Mouse (Mus musculus): ENCODE results near the gene Per2. TPM values are rescaled to one million over a fixed set of nuclear protein-coding genes. Genes with fewer than 3 reads are reported as not detected.

Per2 gene
- polyA plus RNA-seq, 1 experiment, result 4.1 TPM

DNA sequence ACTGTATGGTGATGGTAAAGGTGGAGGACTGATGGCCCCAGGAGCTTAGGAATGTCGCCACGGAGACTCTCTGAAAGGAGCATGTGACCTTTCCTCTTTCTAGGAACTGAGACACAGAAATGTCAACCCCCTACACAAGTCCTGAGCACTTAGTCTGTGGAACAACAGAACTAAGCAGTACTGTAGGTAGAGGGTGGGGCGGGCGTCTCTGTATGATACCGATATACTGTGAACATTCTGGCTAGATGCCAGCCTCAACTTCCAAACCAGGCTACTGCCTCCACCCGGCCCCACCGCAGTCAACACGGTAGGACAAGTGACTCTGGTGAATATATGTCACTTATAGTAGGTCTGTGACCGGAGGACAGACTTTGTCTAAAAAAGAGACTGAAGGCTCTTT, 5.2 kb downstream of the Per2 start:
- 24% methylated on average over 9 of the region's 9 CpGs for WGBS
- Histone ChIP-seq H3K27ac (ENCODE audit: insufficient read depth, low read depth, low read length) (peak overlapping the region; percentile 100), H3K27me3 (ENCODE audit: control insufficient read depth, insufficient read depth, low read length) (no peaks in the 10 kb centered on the region), H3K4me3 (ENCODE audit: low read depth, low read length) (no peak overlapping the region), H3K36me3 (ENCODE audit: control insufficient read depth, insufficient read depth, low read length) (peaks cover 10% of the 10 kb centered on the region), H3K4me1 (ENCODE audit: control insufficient read depth, insufficient read depth, insufficient read length, low read length) (peaks cover 59% of the 10 kb centered on the region)
- TF ChIP-seq CTCF (IDR thresholded peaks at IDR 0.05; ENCODE audit: extremely low read depth, insufficient read length, insufficient replicate concordance, low read depth, low read length) (no peak), POLR2A (IDR thresholded peaks at IDR 0.05; ENCODE audit: low read depth, low read length) (no peak)

DNA sequence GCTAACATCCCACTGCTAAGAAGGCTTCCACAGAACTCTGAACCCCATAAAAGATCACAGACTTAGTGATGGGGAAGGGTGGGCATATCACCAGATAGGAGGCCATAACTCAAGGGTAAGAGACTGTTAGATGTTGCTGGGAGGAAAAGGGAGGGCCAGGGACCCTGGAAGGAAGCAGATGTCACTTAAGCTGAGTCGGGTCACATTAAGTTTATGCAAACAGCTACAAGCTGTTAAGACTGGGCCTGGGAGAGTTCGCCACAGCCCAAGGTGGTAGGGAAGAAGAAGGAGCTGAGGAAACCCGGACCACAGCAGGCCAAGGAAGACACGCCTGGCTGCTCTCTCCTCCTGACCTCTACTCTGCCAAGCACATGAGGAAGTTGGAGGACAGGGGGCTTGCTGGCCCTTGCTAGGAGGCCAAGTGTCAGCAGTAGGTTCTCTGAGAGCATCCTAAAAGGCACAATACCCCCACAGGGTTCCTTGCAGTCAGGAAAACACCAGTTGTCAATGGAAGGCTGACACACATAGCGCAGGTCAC, 7.5 kb downstream of the Per2 start:
- H3K36me3 ChIP-seq (ENCODE audit: control insufficient read depth, insufficient read depth, low read length), result peaks cover 28% of the 10 kb centered on the region
- H3K27ac ChIP-seq (ENCODE audit: insufficient read depth, low read depth, low read length), result no peak overlapping the region
- WGBS, result 51% methylated on average over 5 of the region's 5 CpGs
- TF ChIP-seq POLR2A (IDR thresholded peaks at IDR 0.05; ENCODE audit: low read depth, low read length) (no peak), CTCF (IDR thresholded peaks at IDR 0.05; ENCODE audit: extremely low read depth, insufficient read length, insufficient replicate concordance, low read depth, low read length) (no peak)
- peaks cover 57% of the 10 kb centered on the region for H3K4me1 ChIP-seq (ENCODE audit: control insufficient read depth, insufficient read depth, insufficient read length, low read length)
- no peaks in the 10 kb centered on the region for H3K27me3 ChIP-seq (ENCODE audit: control insufficient read depth, insufficient read depth, low read length)
- no peak overlapping the region for H3K4me3 ChIP-seq (ENCODE audit: low read depth, low read length)

DNA sequence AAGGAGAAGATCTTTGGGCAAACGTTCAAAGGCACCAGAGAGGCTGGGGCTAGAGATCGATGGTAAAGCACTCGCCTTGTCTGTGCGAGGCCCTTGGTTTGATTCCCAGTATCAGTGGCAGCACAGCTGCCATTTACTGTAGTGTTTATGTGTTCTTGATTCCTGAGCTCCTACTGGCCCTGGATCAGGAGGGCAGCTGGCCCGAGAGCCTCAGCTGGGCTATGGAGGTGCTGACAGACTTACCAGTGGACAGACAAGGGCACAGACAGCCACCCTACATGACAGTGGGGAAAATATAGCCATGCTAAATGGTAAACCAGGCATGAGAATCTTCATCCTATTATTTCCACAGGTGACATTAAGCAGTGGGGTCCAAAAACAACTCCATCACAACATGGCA, 8.3 kb downstream of the Per2 start:
- Histone ChIP-seq H3K36me3 (ENCODE audit: control insufficient read depth, insufficient read depth, low read length) (peaks cover 28% of the 10 kb centered on the region), H3K27me3 (ENCODE audit: control insufficient read depth, insufficient read depth, low read length) (no peaks in the 10 kb centered on the region), H3K4me1 (ENCODE audit: control insufficient read depth, insufficient read depth, insufficient read length, low read length) (peaks cover 58% of the 10 kb centered on the region), H3K4me3 (ENCODE audit: low read depth, low read length) (no peak overlapping the region), H3K27ac (ENCODE audit: insufficient read depth, low read depth, low read length) (no peak overlapping the region)
- no peak for TF ChIP-seq POLR2A (IDR thresholded peaks at IDR 0.05; ENCODE audit: low read depth, low read length)
- TF ChIP-seq CTCF (IDR thresholded peaks at IDR 0.05; ENCODE audit: extremely low read depth, insufficient read length, insufficient replicate concordance, low read depth, low read length), result no peak
- WGBS, result 85% methylated on average over 5 of the region's 5 CpGs

DNA sequence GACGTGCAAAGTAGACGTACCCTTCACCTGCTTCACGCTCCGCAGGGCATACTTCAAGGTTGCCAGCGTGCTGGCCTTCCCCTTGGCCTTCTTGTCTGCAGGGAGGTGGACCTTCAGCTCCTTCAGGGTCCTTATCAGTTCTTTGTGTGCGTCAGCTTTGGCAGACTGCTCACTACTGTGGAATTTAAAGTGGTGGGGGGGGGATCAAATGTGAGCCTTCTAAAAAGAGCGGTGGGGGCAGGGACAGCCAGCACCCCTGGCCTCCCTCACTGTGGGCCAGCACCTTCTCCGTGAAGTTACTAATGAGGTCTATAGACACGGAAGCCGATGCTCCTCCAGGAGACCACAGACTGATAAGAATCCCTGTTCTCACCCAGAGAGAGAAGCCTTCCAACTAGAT, 10.4 kb downstream of the Per2 start:
- WGBS, result 75% methylated on average over 10 of the region's 10 CpGs
- no peak for TF ChIP-seq POLR2A (IDR thresholded peaks at IDR 0.05; ENCODE audit: low read depth, low read length)
- no peak for TF ChIP-seq CTCF (IDR thresholded peaks at IDR 0.05; ENCODE audit: extremely low read depth, insufficient read length, insufficient replicate concordance, low read depth, low read length)
- no peaks in the 10 kb centered on the region for H3K27me3 ChIP-seq (ENCODE audit: control insufficient read depth, insufficient read depth, low read length)
- H3K36me3 ChIP-seq (ENCODE audit: control insufficient read depth, insufficient read depth, low read length), result peaks cover 46% of the 10 kb centered on the region
- no peak overlapping the region for H3K4me3 ChIP-seq (ENCODE audit: low read depth, low read length)
- H3K27ac ChIP-seq (ENCODE audit: insufficient read depth, low read depth, low read length), result 0 out of 2 replicates have a peak overlapping the region, but pooled peaks have one; percentile 47
- peaks cover 50% of the 10 kb centered on the region for H3K4me1 ChIP-seq (ENCODE audit: control insufficient read depth, insufficient read depth, insufficient read length, low read length)

DNA sequence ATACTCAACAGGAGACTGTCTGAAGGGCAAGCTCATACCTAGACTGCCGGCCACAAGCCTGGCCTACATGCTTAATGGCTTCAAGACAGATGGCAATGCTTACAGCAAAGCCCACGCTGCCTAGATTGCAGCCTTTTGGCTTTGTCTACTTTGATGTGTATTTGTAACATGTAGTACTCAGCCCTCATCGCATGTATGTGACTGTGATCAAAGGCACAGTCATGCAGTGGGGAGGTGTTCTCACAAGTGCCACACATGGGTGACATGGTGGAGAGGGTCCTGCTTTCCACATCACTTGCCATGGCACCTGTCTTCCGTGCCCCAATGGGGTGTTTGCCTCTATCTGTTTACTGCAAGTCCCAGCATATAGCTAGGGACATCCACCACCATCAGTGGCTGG, 12.6 kb downstream of the Per2 start:
- WGBS, result 50% methylated on average over 4 of the region's 4 CpGs
- TF ChIP-seq POLR2A (IDR thresholded peaks at IDR 0.05; ENCODE audit: low read depth, low read length) (no peak), CTCF (IDR thresholded peaks at IDR 0.05; ENCODE audit: extremely low read depth, insufficient read length, insufficient replicate concordance, low read depth, low read length) (no peak)
- Histone ChIP-seq H3K27me3 (ENCODE audit: control insufficient read depth, insufficient read depth, low read length) (no peaks in the 10 kb centered on the region), H3K27ac (ENCODE audit: insufficient read depth, low read depth, low read length) (peak overlapping the region; percentile 90), H3K4me3 (ENCODE audit: low read depth, low read length) (no peak overlapping the region), H3K36me3 (ENCODE audit: control insufficient read depth, insufficient read depth, low read length) (peaks cover 57% of the 10 kb centered on the region), H3K4me1 (ENCODE audit: control insufficient read depth, insufficient read depth, insufficient read length, low read length) (peaks cover 45% of the 10 kb centered on the region)

DNA sequence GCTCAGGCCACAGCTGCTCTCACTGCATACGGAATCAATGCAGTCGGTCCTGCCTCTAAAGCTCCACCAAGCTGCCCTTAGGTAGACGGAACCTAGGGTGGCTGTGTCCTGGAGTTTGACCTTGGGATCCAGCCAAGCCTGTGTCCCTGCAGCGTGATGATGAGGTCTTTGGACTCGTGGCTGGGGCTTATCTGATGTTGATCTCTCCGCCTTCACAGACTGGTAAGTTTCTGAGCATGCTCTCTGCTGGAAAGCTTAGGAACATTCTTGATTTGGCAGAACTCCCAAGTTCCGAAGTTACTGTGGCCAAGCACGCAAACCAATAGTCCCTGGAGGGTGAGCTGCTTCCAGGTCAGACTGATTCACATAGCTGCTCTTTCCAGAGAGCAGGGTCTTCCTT, 13.1 kb downstream of the Per2 start:
- peaks cover 45% of the 10 kb centered on the region for H3K4me1 ChIP-seq (ENCODE audit: control insufficient read depth, insufficient read depth, insufficient read length, low read length)
- H3K36me3 ChIP-seq (ENCODE audit: control insufficient read depth, insufficient read depth, low read length), result peaks cover 59% of the 10 kb centered on the region
- H3K4me3 ChIP-seq (ENCODE audit: low read depth, low read length), result no peak overlapping the region
- peak; percentile 17; the same call in 1 of the 2 replicates for TF ChIP-seq POLR2A (IDR thresholded peaks at IDR 0.05; ENCODE audit: low read depth, low read length)
- no peak for TF ChIP-seq CTCF (IDR thresholded peaks at IDR 0.05; ENCODE audit: extremely low read depth, insufficient read length, insufficient replicate concordance, low read depth, low read length)
- no peaks in the 10 kb centered on the region for H3K27me3 ChIP-seq (ENCODE audit: control insufficient read depth, insufficient read depth, low read length)
- peak overlapping the region; percentile 90 for H3K27ac ChIP-seq (ENCODE audit: insufficient read depth, low read depth, low read length)
- WGBS, result 9% methylated on average over 8 of the region's 8 CpGs

DNA sequence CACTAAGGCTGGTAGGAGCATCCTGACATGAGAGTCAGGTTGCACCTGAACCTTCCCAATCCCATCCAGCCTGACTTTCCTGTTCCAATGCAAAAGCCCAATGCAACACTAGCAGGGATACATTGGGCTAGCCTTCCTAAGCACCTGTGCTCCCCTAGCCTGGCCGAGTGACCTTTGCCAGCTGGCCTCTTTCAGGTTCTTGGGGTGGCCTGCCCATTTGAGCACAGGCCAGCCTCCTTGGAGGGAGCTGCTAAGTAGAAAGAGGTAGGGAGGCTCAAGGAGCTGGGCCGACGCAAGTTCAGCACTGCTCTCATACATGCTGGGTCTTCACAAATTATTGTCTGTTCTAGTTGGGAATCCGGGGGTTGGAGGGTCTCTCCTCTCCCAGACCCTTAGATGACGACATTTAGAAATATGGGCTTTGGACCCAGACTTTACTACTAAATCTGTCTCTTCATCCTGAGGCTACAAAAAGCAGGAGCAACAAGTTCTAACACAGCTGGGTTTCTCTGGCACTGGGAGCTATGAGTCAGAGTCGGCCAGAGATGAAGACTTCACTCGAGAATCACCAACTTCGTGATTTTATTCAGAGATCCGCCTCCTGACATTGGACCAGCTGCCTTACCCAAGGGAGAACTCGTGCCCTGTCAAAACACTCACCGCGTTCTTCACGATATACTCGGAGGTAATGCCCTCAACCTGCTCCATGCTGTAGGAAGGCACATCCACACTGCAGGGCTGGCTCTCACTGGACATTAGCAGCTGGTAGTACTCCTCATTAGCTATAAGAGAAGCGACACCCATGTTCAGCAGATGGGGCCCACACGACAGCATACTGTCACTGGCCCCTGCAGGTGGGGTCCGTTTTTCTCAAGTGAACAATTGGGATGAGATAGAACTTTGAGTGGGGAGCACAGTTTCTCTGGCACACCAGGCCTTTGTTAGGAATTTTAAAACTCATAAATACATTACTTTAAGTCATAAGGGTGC, 14.0 kb downstream of the Per2 start:
- H3K4me3 ChIP-seq (ENCODE audit: low read depth, low read length), result no peak overlapping the region
- peaks cover 62% of the 10 kb centered on the region for H3K36me3 ChIP-seq (ENCODE audit: control insufficient read depth, insufficient read depth, low read length)
- H3K27me3 ChIP-seq (ENCODE audit: control insufficient read depth, insufficient read depth, low read length), result no peaks in the 10 kb centered on the region
- H3K27ac ChIP-seq (ENCODE audit: insufficient read depth, low read depth, low read length), result peak overlapping the region; percentile 90
- H3K4me1 ChIP-seq (ENCODE audit: control insufficient read depth, insufficient read depth, insufficient read length, low read length), result peaks cover 45% of the 10 kb centered on the region
- TF ChIP-seq CTCF (IDR thresholded peaks at IDR 0.05; ENCODE audit: extremely low read depth, insufficient read length, insufficient replicate concordance, low read depth, low read length) (no peak), POLR2A (IDR thresholded peaks at IDR 0.05; ENCODE audit: low read depth, low read length) (no peak)
- WGBS, result 84% methylated on average over 17 of the region's 17 CpGs

Measured in small intestine, adult 2 months (tissue).